Mouse (Mus musculus) CH12.LX (cell line): Measurements from ENCODE around the gene Rusc1.

Experiments used
- BHLHE40 ChIP-seq: IDR thresholded peaks from 2 replicates; pipeline ENCODE4 v1.6.1; 2011; ENCODE audit warnings: mild to moderate bottlenecking, low read depth, low read length, improper control_type of control experiment
- CTCF ChIP-seq, 2 experiments: IDR thresholded peaks in 1 of 2; conservative IDR thresholded peaks in 1 of 2; 2 replicates each; pipeline ENCODE4 v1.5.1; 2011 to 2012; ENCODE audit warnings: low read depth in 2 of 2, low read length in 2 of 2, improper control_type of control experiment in 1 of 2, inconsistent platforms in 1 of 2, mild to moderate bottlenecking in 1 of 2, moderate library complexity in 1 of 2
- GABPA ChIP-seq: IDR thresholded peaks from 2 replicates; pipeline ENCODE4 v1.6.1; 2012; ENCODE audit warnings: low read depth, low read length, improper control_type of control experiment, inconsistent platforms; ENCODE audit not compliant: insufficient replicate concordance
- NELFE ChIP-seq: IDR thresholded peaks from 2 replicates; pipeline ENCODE4 v1.6.1; 2011; ENCODE audit warnings: low read depth, low read length, improper control_type of control experiment
- SMC3 ChIP-seq: IDR thresholded peaks from 2 replicates; pipeline ENCODE4 v1.6.1; 2011; ENCODE audit warnings: low read depth, low read length, improper control_type of control experiment
- USF1 ChIP-seq: IDR thresholded peaks from 2 replicates; pipeline ENCODE4 v1.6.1; 2014; ENCODE audit warnings: low read depth, mild to moderate bottlenecking, inconsistent platforms, low read length, improper control_type of control experiment
- USF2 ChIP-seq: conservative IDR thresholded peaks from 2 replicates; pipeline ENCODE4 v1.6.1; 2011; ENCODE audit warnings: low read depth, low read length, improper control_type of control experiment
- ZC3H11A ChIP-seq: IDR thresholded peaks from 2 replicates; pipeline ENCODE4 v1.6.1; 2012; ENCODE audit warnings: low read depth, mild to moderate bottlenecking, inconsistent platforms, low read length, improper control_type of control experiment

- TF ChIP-seq USF2: no peak
- TF ChIP-seq CTCF (conservative IDR thresholded peaks at IDR 0.05 in 1 of 2, IDR thresholded peaks at IDR 0.05 in 1 of 2; ENCODE audit: low read depth in 2 of 2, low read length in 2 of 2): no peak
- TF ChIP-seq SMC3: no peak
- no peak for TF ChIP-seq USF1
- TF ChIP-seq NELFE: no peak
- TF ChIP-seq GABPA: no peak
- no peak for TF ChIP-seq BHLHE40
- TF ChIP-seq ZC3H11A: no peak
Measured at GRCm38 (mm10) chr3:89100811-89101210, 7.7 kb upstream of the Rusc1 start, which contains the start of gene Gm43738.
